Mouse (Mus musculus) megakaryocyte, embryonic 14.5 days (primary cell): Measurements from ENCODE around the gene Pold4.

Experiments used
- FLI1 ChIP-seq: IDR thresholded peaks from 2 replicates; pipeline ENCODE4 v1.6.1; 2012; ENCODE audit warnings: low read length, inconsistent platforms, mixed read lengths
- GATA1 ChIP-seq: IDR thresholded peaks from 3 replicates; pipeline ENCODE4 v1.6.1; 2012; ENCODE audit warnings: mixed read lengths, low read length, inconsistent platforms, borderline replicate concordance

GRCm38 (mm10) chr19:4219943-4220342, 11.8 kb upstream of the Pold4 start:
- no peak for TF ChIP-seq GATA1
- no peak for TF ChIP-seq FLI1
